Mouse (Mus musculus) CH12.LX (cell line): Measurements from ENCODE around the gene Rpl36al. TPM values are rescaled to one million over a fixed set of nuclear protein-coding genes. Genes with fewer than 3 reads are reported as not detected.

Experiments used
- DNase-seq: peaks from one replicate; pipeline ENCODE4 v3.0.0-alpha.2; 2013; ENCODE audit errors: extremely low read depth
- H3K27ac ChIP-seq: 2 replicates; pipeline ENCODE4 v1.5.1; 2012; ENCODE audit warnings: low read depth, mild to moderate bottlenecking, control low read depth, moderate library complexity; ENCODE audit not compliant: insufficient read depth
- H3K27me3 ChIP-seq: replicated peaks from 2 replicates; pipeline ENCODE3; 2012; ENCODE audit warnings: inconsistent platforms
- H3K36me3 ChIP-seq, 2 experiments: replicated peaks in 1 of 2; 2 replicates each; pipeline versions ENCODE3 to v1.6.1; 2012; ENCODE audit warnings: inconsistent platforms in 1 of 2, low read length in 1 of 2, mild to moderate bottlenecking in 1 of 2, mixed read lengths in 1 of 2, moderate library complexity in 1 of 2; ENCODE audit not compliant: control insufficient read depth in 1 of 2, insufficient read depth in 1 of 2
- H3K4me1 ChIP-seq, 2 experiments: 2 replicates each; pipeline ENCODE4 v1.6.1; 2012; ENCODE audit warnings: inconsistent platforms in 1 of 2, moderate library complexity in 1 of 2; ENCODE audit not compliant: insufficient read depth in 2 of 2, control insufficient read depth in 1 of 2
- H3K4me2 ChIP-seq: 2 replicates; pipeline ENCODE4 v1.6.1; 2012; ENCODE audit warnings: low read depth, mild to moderate bottlenecking, control low read depth; ENCODE audit not compliant: poor library complexity, insufficient read depth, severe bottlenecking
- H3K4me3 ChIP-seq, 3 experiments: fragments of 150-350 bp in 1 of 3; sonication (generic) in 1 of 3; replicated peaks in 1 of 3; 2 replicates each; pipeline versions ENCODE3 to v1.5.1; 2011 to 2012; ENCODE audit warnings: low read depth in 2 of 3, low read length in 2 of 3, mild to moderate bottlenecking in 2 of 3, moderate library complexity in 2 of 3, control low read depth in 1 of 3, improper control_type of control experiment in 1 of 3, inconsistent platforms in 1 of 3, mixed read lengths in 1 of 3; ENCODE audit not compliant: poor library complexity in 1 of 3
- H3K79me2 ChIP-seq: replicated peaks from 2 replicates; pipeline ENCODE4 v1.6.1; 2012; ENCODE audit warnings: mild to moderate bottlenecking, moderate library complexity; ENCODE audit not compliant: control insufficient read depth, poor library complexity, insufficient read depth, severe bottlenecking; ENCODE audit errors: extremely low read depth
- H3K9ac ChIP-seq: 2 replicates; pipeline ENCODE4 v1.6.1; 2012; ENCODE audit warnings: low read depth, mild to moderate bottlenecking, control low read depth, moderate library complexity; ENCODE audit not compliant: insufficient read depth
- H3K9me3 ChIP-seq: replicated peaks from 2 replicates; pipeline ENCODE3; 2012; ENCODE audit warnings: low read length, inconsistent platforms, mixed read lengths
- BHLHE40 ChIP-seq: IDR thresholded peaks from 2 replicates; pipeline ENCODE4 v1.6.1; 2011; ENCODE audit warnings: mild to moderate bottlenecking, low read depth, low read length, improper control_type of control experiment
- CHD2 ChIP-seq: IDR thresholded peaks from 2 replicates; pipeline ENCODE4 v1.6.1; 2011; ENCODE audit warnings: low read length, improper control_type of control experiment
- ETS1 ChIP-seq: conservative IDR thresholded peaks from 2 replicates; pipeline ENCODE4 v1.6.1; 2012; ENCODE audit warnings: low read depth, mild to moderate bottlenecking, inconsistent platforms, low read length, improper control_type of control experiment, moderate library complexity
- HCFC1 ChIP-seq: IDR thresholded peaks from 2 replicates; pipeline ENCODE4 v1.6.1; 2012; ENCODE audit warnings: low read depth, mild to moderate bottlenecking, inconsistent platforms, low read length, improper control_type of control experiment
- IRF4 ChIP-seq: IDR thresholded peaks from 2 replicates; pipeline ENCODE4 v1.6.1; 2014; ENCODE audit warnings: low read depth, mild to moderate bottlenecking, inconsistent platforms, low read length, improper control_type of control experiment
- JUN ChIP-seq: IDR thresholded peaks from 2 replicates; pipeline ENCODE4 v1.6.1; 2011; ENCODE audit warnings: low read depth, mild to moderate bottlenecking, low read length, improper control_type of control experiment, moderate library complexity; ENCODE audit not compliant: insufficient read depth
- JUND ChIP-seq: conservative IDR thresholded peaks from 2 replicates; pipeline ENCODE4 v1.6.1; 2011; ENCODE audit warnings: low read depth, low read length, improper control_type of control experiment
- KAT2A ChIP-seq: IDR thresholded peaks from 2 replicates; pipeline ENCODE4 v1.6.1; 2012; ENCODE audit warnings: low read length, improper control_type of control experiment, inconsistent platforms; ENCODE audit not compliant: insufficient replicate concordance
- MAFK ChIP-seq: IDR thresholded peaks from 2 replicates; pipeline ENCODE4 v1.6.1; 2011; ENCODE audit warnings: low read length, improper control_type of control experiment; ENCODE audit not compliant: insufficient replicate concordance
- MAX ChIP-seq: IDR thresholded peaks from 2 replicates; pipeline ENCODE4 v1.6.1; 2011; ENCODE audit warnings: low read length, improper control_type of control experiment
- MAZ ChIP-seq: IDR thresholded peaks from 2 replicates; pipeline ENCODE4 v1.6.1; 2012; ENCODE audit warnings: low read depth, mild to moderate bottlenecking, inconsistent platforms, low read length, improper control_type of control experiment, moderate library complexity
- MYC ChIP-seq: IDR thresholded peaks from 2 replicates; pipeline ENCODE4 v1.6.1; 2011; ENCODE audit warnings: low read depth, mild to moderate bottlenecking, improper control_type of control experiment, low read length
- PAX5 ChIP-seq: IDR thresholded peaks from 2 replicates; pipeline ENCODE4 v1.6.1; 2012; ENCODE audit warnings: low read length, inconsistent platforms, mixed read lengths
- POLR2AphosphoS2 ChIP-seq: IDR thresholded peaks from 2 replicates; pipeline ENCODE4 v1.6.1; 2011; ENCODE audit warnings: low read depth, low read length, improper control_type of control experiment
- RCOR1 ChIP-seq: conservative IDR thresholded peaks from 2 replicates; pipeline ENCODE4 v1.6.1; 2012; ENCODE audit warnings: low read depth, mild to moderate bottlenecking, inconsistent platforms, low read length, improper control_type of control experiment
- SMC3 ChIP-seq: IDR thresholded peaks from 2 replicates; pipeline ENCODE4 v1.6.1; 2011; ENCODE audit warnings: low read depth, low read length, improper control_type of control experiment
- TBP ChIP-seq: conservative IDR thresholded peaks from 2 replicates; pipeline ENCODE4 v1.6.1; 2011; ENCODE audit warnings: low read depth, low read length, improper control_type of control experiment
- TCF12 ChIP-seq: IDR thresholded peaks from 2 replicates; pipeline ENCODE4 v1.6.1; 2014; ENCODE audit warnings: low read depth, mild to moderate bottlenecking, inconsistent platforms, low read length, improper control_type of control experiment
- USF1 ChIP-seq: IDR thresholded peaks from 2 replicates; pipeline ENCODE4 v1.6.1; 2014; ENCODE audit warnings: low read depth, mild to moderate bottlenecking, inconsistent platforms, low read length, improper control_type of control experiment
- USF2 ChIP-seq: conservative IDR thresholded peaks from 2 replicates; pipeline ENCODE4 v1.6.1; 2011; ENCODE audit warnings: low read depth, low read length, improper control_type of control experiment
- ZC3H11A ChIP-seq: IDR thresholded peaks from 2 replicates; pipeline ENCODE4 v1.6.1; 2012; ENCODE audit warnings: low read depth, mild to moderate bottlenecking, inconsistent platforms, low read length, improper control_type of control experiment
- ZKSCAN1 ChIP-seq: IDR thresholded peaks from 2 replicates; pipeline ENCODE4 v1.6.1; 2012; ENCODE audit warnings: low read depth, inconsistent platforms, low read length, improper control_type of control experiment, borderline replicate concordance
- dilution Hi-C: fragments of 300-500 bp; cut with MboI; formaldehyde crosslinking; loops from 2 replicates; pipeline ENCODE4 v1.14.3; 2020; ENCODE audit warnings: low sequenced_read_pairs; ENCODE audit not compliant: extremely low pct_unique_long_range_greater_than_20kb, extremely low pct_ligation_motif_present
- in situ Hi-C: fragments of 300-500 bp; cut with MboI; formaldehyde crosslinking; loops from 3 replicates; pipeline ENCODE4 v1.14.3; 2019; ENCODE audit warnings: low sequenced_read_pairs, low pct_ligation_motif_present, low pct_unique_long_range_greater_than_20kb, mixed read lengths
- polyA plus RNA-seq: library from polyadenylated mRNA; unstranded; fragments of >175 nt; gene quantifications from 2 replicates; pipeline ENCODE4 v1.2.1, GENCODE M21; 2012; ENCODE audit warnings: low read depth; ENCODE audit not compliant: insufficient read length
- total RNA-seq, 2 experiments: library from RNA; depleted of rRNA; stranded (reverse); fragments of 300-350 nt in 1 of 2; fragments of >200 nt in 1 of 2; gene quantifications; 2 replicates each; pipeline ENCODE4 v1.2.3; 2012 to 2014

Gene Rpl36al
- total and polyA plus RNA-seq, 3 experiments, result 828 to 1,571 (median 1,263) TPM

DNA sequence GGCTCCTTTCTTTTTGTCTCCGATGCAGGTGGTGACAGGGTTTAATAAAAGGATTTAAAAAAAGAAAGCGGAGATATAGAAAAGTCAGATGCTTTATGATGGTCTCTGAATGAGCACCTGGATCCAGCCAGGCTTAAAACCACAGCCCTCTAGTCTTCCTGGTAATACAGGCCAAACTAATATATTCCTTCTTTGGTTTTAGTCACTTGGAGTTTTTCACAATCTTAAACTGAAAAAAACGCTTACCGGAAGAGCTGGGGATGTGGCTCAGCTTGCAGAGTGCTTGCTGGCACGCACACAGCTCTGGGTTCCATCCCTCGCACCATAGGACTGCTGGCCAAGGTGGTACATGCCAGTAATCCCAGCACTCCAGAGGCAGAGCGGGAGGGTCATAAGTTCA lies 32.7 kb upstream of the Rpl36al start (continued):
- no peak for TF ChIP-seq MAX
- TF ChIP-seq TCF12, result peak; percentile 89
- no peak for TF ChIP-seq RCOR1
- TF ChIP-seq MAZ, result no peak
- TF ChIP-seq BHLHE40, result peak; percentile 50
- TF ChIP-seq ZC3H11A, result no peak
- TF ChIP-seq KAT2A, result no peak
- TF ChIP-seq JUND, result no peak

- peaks cover 4 to 79% of the 10 kb centered on the region in 2 experiments; a peak in 2 of 4 replicates for H3K4me1 ChIP-seq
- H3K4me2 ChIP-seq, result no peak overlapping the region
- H3K27me3 ChIP-seq, result no peaks in the 10 kb centered on the region
- in situ Hi-C loops (loop anchor here (25.0 kb wide), 2 partner anchors 372 to 472 kb away; partner anchors contain the start of genes Sos2 and Vcpkmt), dilution Hi-C loops (no loop called here)
- H3K9ac ChIP-seq, result no peak overlapping the region
- H3K79me2 ChIP-seq, result no peaks in the 10 kb centered on the region
- no peaks in the 10 kb centered on the region for H3K9me3 ChIP-seq
- H3K27ac ChIP-seq, result peak overlapping the region; percentile 69
- H3K36me3 ChIP-seq, result peaks cover 35 to 67% of the 10 kb centered on the region in 2 experiments
- no peak for TF ChIP-seq JUN
- no peak for TF ChIP-seq USF1
- TF ChIP-seq SMC3, result no peak
- no peak for TF ChIP-seq IRF4
- no peak for TF ChIP-seq PAX5
- no peak for TF ChIP-seq HCFC1
- no peak for TF ChIP-seq USF2
- no peak for TF ChIP-seq MAX
- TF ChIP-seq POLR2AphosphoS2, result no peak
- no peak for TF ChIP-seq MYC
- TF ChIP-seq ETS1, result no peak
- no peak for TF ChIP-seq TBP
- no peak for TF ChIP-seq ZKSCAN1
- TF ChIP-seq MAFK, result no peak
- no peak for TF ChIP-seq CHD2
- TF ChIP-seq, all 38 proteins: peak for 0
- H3K4me3 ChIP-seq, result no peak overlapping the region
- DNase-seq, result no peak
These were observed 31.3 kb upstream of the Rpl36al start for GRCm38 (mm10) chr12:69215000-69215785.
